Mouse (Mus musculus): ENCODE results near the gene Gda. TPM values are rescaled to one million over a fixed set of nuclear protein-coding genes. Genes with fewer than 3 reads are reported as not detected.

The Gda gene
- polyA plus RNA-seq, 1 experiment, result 12.0 TPM

DNA sequence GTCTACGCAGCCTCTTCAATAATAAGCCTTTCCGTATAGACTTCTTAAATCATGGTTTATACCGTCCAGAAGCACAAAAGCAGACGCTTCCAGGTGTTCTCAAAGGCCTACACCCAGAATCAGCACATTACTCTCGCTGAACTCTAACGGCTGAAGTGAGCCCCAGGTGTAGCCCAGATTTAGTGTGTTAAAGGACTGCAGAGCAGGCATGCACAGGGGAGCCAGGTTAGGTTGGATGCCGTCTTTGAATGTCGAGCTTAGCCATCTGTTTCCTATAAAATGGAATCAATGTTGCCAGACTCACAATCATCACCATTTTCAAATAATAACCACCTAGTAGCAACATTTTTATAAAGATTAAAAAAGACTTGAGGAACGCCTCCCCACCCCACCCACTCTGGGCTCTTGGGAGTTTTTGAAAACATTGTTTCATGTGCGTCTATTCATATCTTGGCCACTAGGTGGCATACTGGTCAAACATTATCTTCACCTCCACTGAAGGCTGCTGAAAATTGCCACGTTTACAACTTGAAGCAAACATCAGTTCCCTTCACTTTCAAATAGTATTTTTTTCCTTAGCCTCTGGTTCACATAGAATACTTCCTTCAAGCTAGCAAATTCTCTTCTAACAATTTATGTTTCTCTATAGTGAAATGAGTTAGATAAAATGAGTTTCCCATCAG lies 100.0 kb downstream of the Gda start:
- DNase-seq (ENCODE audit: low spot score), result no peak

DNA sequence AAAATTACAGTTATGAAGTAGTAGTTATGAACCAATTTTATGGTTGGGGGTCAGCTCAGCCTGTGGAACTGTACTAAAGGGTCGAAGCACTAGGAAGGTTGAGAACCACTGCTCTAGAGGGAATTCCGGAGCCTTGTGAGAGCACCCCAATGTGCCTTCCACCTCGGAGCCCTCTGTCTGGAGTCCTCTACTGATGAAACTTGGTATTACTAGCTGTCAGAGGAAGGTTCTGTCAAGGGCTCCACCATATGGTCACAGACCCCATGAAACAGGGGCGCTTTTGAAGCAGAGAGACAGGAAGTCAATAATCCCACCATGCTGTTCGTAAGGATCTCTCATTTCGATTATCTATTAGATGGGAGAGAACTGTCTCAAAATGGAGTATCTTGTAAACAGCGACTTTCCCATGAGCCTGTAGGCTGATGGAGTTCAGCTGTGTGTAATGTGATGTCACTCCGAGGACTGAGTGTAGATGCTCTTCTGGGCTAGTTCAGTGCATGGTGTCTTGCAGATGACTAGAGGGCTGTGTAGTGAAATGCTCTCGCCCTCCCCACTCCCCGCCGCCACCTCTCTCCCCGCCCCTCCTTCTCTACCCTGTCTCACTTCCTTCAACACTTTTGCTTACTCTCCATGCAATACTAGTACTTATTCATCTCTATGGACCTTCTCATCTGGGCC lies 100.7 kb downstream of the Gda start:
- DNase-seq (ENCODE audit: low spot score), result no peak

DNA sequence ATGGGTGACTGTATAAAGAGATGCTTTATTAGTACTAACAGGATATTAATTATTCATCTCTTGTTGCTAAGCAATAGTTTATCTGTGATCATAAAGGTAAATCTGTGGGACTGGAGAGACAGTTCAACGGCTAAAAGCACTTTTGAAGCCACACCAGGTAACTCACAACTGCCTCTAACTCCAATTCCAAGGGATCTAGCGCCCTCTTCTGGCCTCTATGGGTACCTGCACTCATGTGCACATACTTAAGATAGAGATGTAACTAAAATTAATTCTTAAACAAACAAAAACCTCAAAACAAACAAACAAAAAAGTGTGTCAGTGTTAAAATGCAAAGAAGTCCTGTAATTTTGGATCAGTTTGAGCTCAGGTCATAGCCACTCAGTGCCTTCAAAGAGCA lies 101.9 kb downstream of the Gda start:
- no peak for DNase-seq (ENCODE audit: low spot score)

DNA sequence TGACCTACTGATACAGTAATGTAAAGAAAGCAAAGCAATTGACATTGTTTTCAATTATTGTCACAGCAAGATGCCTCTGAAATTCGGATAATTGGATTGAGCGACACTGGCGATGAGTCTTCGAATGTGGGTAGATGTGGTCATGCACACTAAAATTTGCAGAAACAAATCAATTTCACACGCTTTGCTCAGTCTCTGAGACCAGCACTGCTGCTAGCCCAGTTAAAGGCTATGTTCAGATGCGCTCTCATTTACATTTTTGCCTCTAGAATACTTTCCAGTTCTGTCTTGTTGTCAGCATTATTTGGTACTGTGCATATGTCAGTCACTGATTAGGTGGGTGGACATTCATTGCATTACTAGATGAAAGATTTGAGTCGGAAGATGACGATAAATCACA lies 102.5 kb downstream of the Gda start:
- no peak for DNase-seq (ENCODE audit: low spot score)

DNA sequence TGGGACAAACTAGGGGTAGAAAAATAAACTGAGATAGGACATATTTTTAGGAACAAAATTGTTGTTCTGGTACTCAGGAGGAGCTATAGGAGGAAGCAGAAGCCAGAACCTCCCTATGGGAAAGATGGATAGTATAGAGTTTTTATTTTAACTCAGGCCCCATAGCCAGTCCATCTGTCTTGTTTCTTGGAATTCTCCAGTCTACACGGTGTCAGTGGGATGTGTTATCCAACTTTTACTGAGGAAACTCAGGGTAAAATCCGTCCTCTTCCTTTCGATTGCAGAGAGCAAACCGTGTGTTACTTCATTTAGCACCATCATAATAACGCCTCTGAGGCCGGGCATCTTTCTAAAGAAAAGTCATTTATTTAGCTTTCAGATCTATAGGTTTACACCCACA lies 104.1 kb downstream of the Gda start:
- DNase-seq (ENCODE audit: low spot score), result no peak

DNA sequence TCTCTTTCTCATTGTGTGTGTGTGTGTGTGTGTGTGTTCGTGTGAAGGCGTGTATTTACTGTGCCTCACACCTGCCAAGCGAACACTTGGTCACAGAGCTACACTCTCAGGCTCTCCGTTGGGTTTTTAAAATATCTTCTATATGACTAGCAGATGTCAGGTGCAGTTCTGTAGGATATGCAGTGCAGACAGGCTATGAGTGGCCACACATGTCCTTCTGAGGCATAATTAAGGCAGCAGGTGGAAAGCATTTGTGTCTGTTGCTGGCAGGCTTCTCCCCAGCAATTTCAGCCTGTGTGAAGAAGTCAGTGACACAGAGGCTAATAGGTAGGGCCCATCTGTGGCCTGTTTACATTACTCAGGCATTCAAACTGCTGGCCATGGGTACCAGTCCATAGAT lies 104.7 kb downstream of the Gda start:
- DNase-seq (ENCODE audit: low spot score), result no peak

DNA sequence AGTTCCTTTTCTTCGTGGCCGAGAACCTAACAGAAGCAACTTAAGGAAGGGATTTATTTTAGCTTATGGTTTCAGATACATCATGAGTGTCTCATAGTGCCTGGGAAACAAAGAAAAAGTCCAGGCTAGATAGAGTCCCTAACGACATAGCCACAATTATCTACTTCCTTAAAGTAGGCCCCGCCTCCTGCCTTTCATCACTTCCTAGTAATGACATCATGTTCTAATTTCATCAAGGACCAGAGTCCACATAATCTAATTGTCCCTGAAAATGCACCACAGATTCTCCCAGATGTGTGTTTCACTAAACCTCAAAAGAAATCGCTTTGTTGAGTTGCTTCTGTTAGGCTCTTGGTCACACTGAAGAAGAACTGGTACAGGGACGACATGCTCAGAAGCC lies 115.5 kb downstream of the Gda start:
- DNase-seq (ENCODE audit: low spot score), result no peak

DNA sequence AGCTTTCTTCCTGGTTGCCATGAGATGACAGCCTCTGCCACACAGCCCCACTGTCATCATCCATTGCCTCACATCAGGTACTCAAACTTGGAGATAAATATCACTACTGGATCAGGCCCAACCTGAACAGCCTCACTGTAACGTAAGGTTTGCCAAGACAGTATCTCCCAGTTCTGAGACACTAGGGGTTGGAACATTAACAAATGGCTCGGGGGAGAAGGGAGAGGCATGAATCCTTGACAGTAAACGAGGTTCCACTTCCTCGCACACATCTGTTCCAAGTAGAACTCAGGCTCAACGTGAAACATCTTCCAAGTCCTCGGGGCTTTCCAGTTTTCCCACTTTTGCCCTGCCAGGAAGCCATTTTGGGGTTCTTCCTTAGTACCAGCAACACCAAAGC lies 123.6 kb downstream of the Gda start:
- DNase-seq (ENCODE audit: low spot score), result no peak

DNA sequence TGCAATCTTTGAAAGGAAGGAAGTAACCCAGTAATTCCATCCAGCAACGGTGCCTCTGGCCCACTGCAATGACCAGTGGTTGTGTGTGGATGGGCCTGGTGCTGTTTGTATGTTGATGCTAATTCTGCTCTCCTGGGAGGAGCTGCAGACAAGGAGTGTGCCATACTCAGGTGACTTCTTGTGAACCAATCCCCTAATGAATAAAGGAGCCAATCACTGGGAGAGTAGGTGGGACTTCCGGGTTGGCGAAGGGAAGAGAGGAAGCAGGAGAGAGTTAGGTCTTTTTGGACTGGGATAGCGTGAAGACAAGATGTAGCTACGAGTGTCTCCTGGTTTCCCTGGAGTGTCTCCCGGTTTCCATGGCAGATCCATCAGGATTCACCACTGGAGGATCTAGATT lies 126.6 kb downstream of the Gda start:
- no peak for DNase-seq (ENCODE audit: low spot score)

Other genes starting within 250 kb of the Gda start
- gene Zfand5, start 201.2 kb downstream of the Gda start, polyA plus RNA-seq (2012; rRNA removed), result 85.7 and 95.0 TPM in 2 replicates
- 38.7 and 42.5 TPM in 2 replicates for gene 1110059E24Rik, start 179.5 kb upstream of the Gda start, polyA plus RNA-seq (2012; rRNA removed)
- gene Abhd17b, start 179.7 kb upstream of the Gda start, polyA plus RNA-seq (2012; rRNA removed), result 15.9 and 18.0 TPM in 2 replicates

Data from urinary bladder, adult 2 months (tissue).